Mouse (Mus musculus): ENCODE results near the gene Nfkb1. TPM values are rescaled to one million over a fixed set of nuclear protein-coding genes. Genes with fewer than 3 reads are reported as not detected.

Gene Nfkb1
- total RNA-seq, 4 experiments from 2014 or later: 23.0 to 30.7 (median 29.0) TPM

GRCm38 (mm10) chr3:135631856-135632255 is 59.5 kb downstream of the Nfkb1 start:
- DNase-seq (ENCODE audit: low spot score in 2 of 2): no peak

- no peak for DNase-seq (ENCODE audit: low spot score in 2 of 2)
These were observed 60.3 kb downstream of the Nfkb1 start for GRCm38 (mm10) chr3:135631096-135631457.

- peak in 1 of 2 experiments; percentile 47 for DNase-seq (ENCODE audit: low spot score in 2 of 2)
These were observed 60.8 kb downstream of the Nfkb1 start for GRCm38 (mm10) chr3:135630430-135631095.

- no peak for DNase-seq (ENCODE audit: low spot score in 2 of 2)
These were observed 61.5 kb downstream of the Nfkb1 start for GRCm38 (mm10) chr3:135629830-135630355.

- no peak for DNase-seq (ENCODE audit: low spot score in 2 of 2)
These were observed 62.6 kb downstream of the Nfkb1 start for GRCm38 (mm10) chr3:135628706-135629169.

GRCm38 (mm10) chr3:135628000-135628705 is 63.2 kb downstream of the Nfkb1 start:
- no peak for DNase-seq (ENCODE audit: low spot score in 2 of 2)

- no peak for DNase-seq (ENCODE audit: low spot score in 2 of 2)
These were observed 66.1 kb downstream of the Nfkb1 start for GRCm38 (mm10) chr3:135625290-135625689.

GRCm38 (mm10) chr3:135616730-135617129 is 74.6 kb downstream of the Nfkb1 start:
- DNase-seq (ENCODE audit: low spot score in 2 of 2): no peak

- no peak for DNase-seq (ENCODE audit: low spot score in 2 of 2)
These were observed 77.0 kb downstream of the Nfkb1 start for GRCm38 (mm10) chr3:135614376-135614775.

GRCm38 (mm10) chr3:135610221-135610620 is 81.1 kb downstream of the Nfkb1 start:
- peak; percentile 59 to 61 for DNase-seq (ENCODE audit: low spot score in 2 of 2)

- no peak for DNase-seq (ENCODE audit: low spot score in 2 of 2)
These were observed 83.5 kb downstream of the Nfkb1 start for GRCm38 (mm10) chr3:135607660-135608473.

GRCm38 (mm10) chr3:135607021-135607420 is 84.3 kb downstream of the Nfkb1 start:
- DNase-seq (ENCODE audit: low spot score in 2 of 2): no peak

- no peak for DNase-seq (ENCODE audit: low spot score in 2 of 2)
These were observed 84.8 kb downstream of the Nfkb1 start for GRCm38 (mm10) chr3:135606592-135606991.

GRCm38 (mm10) chr3:135605474-135605873 is 85.9 kb downstream of the Nfkb1 start:
- DNase-seq (ENCODE audit: low spot score in 2 of 2): no peak

- no peak for DNase-seq (ENCODE audit: low spot score in 2 of 2)
These were observed 86.5 kb downstream of the Nfkb1 start for GRCm38 (mm10) chr3:135604626-135605417.

GRCm38 (mm10) chr3:135602731-135603130 is 88.6 kb downstream of the Nfkb1 start:
- no peak for DNase-seq (ENCODE audit: low spot score in 2 of 2)

GRCm38 (mm10) chr3:135598355-135598754 is 93.0 kb downstream of the Nfkb1 start:
- no peak for DNase-seq (ENCODE audit: low spot score in 2 of 2)

- no peak for DNase-seq (ENCODE audit: low spot score in 2 of 2)
These were observed 94.3 kb downstream of the Nfkb1 start for GRCm38 (mm10) chr3:135597014-135597413.

GRCm38 (mm10) chr3:135594238-135594917 is 97.0 kb downstream of the Nfkb1 start:
- DNase-seq (ENCODE audit: low spot score in 2 of 2): no peak

GRCm38 (mm10) chr3:135592011-135592410 is 99.3 kb downstream of the Nfkb1 start:
- DNase-seq (ENCODE audit: low spot score in 2 of 2): no peak
